Mouse (Mus musculus) layer of hippocampus, postnatal 14 days (tissue): ENCODE results near the gene Mertk. TPM values are rescaled to one million over a fixed set of nuclear protein-coding genes. Genes with fewer than 3 reads are reported as not detected.
A peak's percentile ranks its signal among the peaks of the same experiment; 100 is the strongest.

Source experiments
- DNase-seq, 2 experiments: peaks; one replicate each; pipeline ENCODE4 v3.0.0; 2021 to 2022; ENCODE audit warnings: low spot score in 2 of 2, mixed read lengths in 1 of 2
- total RNA-seq, 2 experiments: library from RNA; stranded (reverse); gene quantifications; 2 replicates each; pipeline ENCODE4 v1.2.3; 2021

Gene Mertk
- total RNA-seq, 2 experiments from 2014 or later, result 28.8 to 33.0 TPM

DNA sequence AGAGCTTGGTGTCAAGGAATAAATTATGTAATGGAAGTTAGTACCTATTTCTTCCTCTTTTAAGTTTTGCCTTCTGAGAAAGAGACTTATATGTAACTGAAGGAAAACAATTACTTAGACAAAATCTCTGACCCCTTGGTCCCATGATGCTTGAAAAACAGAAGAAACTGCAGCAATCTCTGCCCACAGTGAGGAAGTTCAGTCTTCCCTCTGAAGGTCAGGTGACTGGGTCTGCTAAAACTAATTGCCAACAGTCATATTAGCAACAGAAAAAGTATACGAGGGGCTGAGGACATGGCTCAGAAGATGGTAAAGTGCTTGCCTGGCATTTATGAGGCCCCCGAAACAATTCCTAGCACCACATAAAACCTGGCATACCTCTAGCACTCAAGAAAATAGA is 20.6 kb downstream of the Mertk start:
- no peak for DNase-seq

- DNase-seq, result no peak
These were observed 23.5 kb downstream of the Mertk start for GRCm38 (mm10) chr2:128722106-128722710.

DNA sequence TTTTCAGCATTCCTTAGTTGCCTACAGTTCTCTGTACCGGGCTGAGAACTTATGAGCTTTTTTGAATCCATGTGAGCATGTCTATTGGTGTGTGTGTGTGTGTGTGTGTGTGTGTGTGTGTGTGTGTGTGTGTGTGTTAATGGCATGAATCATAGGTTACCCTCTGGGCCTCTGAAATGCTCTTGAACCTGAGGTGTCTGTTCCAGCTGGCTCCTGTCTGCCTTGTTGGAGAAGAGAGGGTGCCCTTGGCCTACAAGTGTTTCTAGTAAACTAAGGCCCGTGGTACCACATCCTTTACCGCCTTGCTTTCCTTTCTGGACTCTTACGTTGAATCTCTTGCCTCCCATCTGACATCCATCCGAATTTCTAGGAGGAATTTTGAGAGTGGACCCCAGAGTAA is 27.3 kb downstream of the Mertk start:
- DNase-seq, result no peak

DNA sequence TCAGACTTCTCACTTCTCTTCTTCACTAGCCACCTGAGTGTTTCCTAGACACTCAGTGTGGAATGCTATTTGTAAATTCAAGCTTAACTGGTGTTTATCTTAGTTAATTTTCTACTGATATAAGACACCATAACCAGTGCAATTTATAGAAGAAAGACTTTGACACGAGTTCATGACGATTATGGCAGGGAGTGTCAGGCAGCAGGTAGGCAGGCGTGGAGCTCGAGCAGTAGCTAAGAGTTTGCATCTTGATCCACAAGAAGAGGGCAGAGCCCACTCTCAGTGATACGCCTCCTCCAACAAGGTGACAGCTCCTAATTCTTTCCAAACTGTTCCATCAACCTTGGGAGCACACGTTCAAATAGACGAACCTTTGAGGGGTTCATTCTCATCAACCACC is 27.9 kb downstream of the Mertk start:
- DNase-seq, result no peak

DNA sequence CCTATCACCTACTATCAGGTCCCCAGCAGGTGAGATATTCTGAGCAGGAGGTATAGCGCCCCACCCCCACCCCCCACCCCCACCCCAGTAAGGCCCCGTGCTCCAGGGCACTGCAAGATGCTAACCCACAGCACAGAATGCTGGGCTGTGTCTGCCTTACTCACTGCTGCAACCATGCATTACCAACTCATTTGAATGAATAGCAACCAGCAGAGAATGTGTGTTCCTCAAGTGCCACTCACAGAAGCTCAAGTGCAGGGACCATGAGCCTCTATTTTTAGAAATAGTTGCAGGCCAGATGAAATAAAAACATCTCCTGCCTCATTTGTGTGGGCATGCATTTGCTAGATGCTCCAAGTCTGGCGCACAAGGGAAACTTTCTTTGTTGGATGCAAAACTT is 28.8 kb downstream of the Mertk start:
- no peak for DNase-seq

DNA sequence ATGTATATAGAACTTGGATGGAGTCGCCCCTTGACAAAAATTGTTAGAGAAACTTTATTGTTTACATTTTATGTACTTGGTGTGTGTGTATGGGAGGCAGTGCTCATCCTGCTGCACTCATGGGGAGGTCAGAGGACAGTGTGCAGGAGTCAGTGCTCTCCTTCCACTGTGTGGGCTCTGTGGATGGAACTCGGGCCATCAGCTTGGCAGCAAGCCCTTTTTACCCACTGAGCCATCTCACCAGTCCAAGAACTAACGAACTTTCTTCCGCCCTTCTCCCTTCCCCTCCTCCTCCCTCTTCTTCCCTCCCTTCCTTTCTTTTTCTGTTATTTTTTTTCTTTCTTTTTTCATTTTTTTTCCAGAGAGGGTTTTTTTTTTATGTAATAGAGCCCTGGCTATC is 29.3 kb downstream of the Mertk start:
- DNase-seq, result no peak

- DNase-seq, result no peak
These were observed 30.4 kb downstream of the Mertk start for GRCm38 (mm10) chr2:128729141-128729540.

GRCm38 (mm10) chr2:128731514-128731913 is 32.8 kb downstream of the Mertk start:
- DNase-seq, result no peak

DNA sequence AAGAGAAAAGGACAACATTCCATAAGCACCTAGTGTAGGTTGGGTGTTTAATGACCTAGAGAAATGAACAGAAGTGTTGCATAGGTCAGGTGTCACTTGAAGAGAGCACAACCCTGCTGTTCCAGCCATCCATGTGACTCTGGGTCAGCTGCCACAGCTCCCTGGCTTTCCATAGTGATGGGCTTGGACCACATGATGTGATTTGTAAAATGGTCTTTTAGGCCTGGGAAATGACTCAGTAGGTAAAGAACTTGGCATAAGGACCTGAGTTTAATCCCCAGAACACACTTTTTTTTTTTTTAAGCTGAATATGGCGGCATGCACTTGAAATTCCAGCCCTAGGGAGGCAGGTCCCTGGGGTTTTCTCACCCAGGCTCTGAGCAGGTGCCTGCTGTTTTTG is 33.2 kb downstream of the Mertk start:
- no peak for DNase-seq

DNA sequence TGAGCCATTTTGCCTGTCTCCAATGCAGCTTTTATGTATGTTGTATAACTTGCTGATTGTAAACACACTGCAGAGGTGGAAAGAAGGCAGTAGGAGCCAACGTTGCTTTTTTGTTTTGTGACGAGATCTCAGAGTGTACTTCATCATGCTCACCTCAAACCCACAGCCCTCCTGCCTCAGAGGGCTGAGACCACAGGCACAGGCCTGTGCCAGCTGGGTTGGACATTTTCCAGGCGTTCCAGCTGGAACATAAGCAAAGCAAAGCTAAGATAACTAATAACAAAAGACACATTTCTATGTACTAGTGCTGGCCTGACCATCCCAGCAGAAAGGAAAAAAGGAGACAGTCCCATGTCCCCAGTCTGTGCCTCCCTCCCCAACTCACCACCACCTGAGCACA is 36.3 kb downstream of the Mertk start:
- DNase-seq, result no peak

GRCm38 (mm10) chr2:128737051-128737450 is 38.3 kb downstream of the Mertk start:
- no peak for DNase-seq

DNA sequence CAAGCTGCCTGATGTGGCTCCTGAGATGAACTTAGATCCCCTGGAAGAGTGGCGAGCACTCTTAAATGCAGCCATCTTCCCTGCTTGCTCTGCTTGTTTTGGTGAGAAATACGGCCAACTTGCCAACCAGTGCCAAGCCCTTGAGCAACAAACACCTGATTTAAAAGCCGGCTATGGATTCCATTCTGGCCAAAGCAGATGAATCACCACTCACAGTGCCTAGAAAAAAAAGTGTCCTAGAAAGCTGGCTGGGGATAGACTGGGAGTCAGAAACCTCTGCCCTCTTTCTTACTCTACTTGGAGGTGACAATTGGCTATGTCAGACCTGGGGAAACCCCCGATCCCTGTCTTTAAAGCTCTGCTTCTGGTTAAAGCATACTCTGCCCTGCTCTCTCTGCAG is 39.0 kb downstream of the Mertk start:
- no peak for DNase-seq

DNA sequence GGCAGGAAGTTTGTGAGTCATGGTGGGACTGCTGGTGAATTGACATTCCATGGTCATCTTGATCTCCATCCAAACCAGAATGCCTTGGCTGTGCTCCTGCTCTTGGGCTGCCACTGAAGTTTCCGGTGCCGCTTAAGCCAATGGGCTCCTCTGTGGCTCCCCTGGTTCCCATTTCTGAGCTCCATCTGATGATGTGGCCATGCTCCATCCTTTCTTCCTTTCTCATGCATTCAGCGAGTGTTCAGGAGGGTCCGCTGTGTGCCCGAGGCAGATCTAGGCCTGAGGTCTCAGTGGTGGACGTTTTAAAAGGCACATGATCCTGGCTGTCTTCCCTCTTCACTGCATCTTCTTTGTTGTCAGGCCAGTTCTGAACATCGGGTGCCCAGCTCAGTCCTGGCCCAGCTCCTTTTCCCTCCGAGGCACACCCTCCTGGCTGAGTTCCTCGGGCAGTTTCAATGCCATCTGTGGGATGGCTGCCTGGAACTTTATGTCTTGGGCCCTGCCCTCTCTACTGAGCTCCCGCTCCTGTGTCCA is 40.0 kb downstream of the Mertk start:
- DNase-seq, result peak; percentile 55 to 89

DNA sequence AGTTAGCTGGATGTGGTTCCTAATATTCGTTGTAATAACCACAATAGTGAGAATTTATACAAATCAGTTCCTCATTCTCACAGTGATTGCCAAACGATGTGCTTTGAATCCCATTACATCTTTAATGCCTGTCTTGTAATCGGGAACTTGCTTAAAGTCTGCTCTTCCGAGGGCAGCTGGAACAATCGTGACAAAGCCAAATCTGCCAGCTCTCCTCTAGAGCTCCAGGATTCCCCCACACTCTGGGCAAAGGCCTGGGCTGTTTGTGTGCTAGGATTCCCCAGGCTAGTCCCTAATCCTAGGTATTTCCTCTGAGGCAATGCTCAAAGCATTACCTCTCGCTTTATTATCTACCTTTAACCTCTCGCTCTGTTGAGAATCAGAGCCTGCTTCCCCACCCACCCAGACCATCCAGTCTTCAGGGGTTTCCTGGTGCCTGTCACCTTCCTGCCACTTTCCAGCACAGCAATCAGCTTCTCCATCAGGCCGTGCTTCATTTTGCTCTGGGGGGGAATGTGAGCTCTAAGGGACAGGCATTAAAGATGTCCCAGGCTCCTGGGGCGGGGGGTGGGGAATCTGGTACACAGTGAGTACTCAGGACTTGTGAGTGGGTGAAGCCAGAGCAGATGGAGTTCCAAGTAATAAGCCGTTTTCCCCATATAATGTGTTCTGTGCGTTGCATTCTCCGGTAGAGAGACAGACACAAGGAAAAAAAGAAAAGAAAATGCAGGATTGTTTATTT is 47.3 kb downstream of the Mertk start:
- DNase-seq, result peak in 1 of 2 experiments; percentile 43

DNA sequence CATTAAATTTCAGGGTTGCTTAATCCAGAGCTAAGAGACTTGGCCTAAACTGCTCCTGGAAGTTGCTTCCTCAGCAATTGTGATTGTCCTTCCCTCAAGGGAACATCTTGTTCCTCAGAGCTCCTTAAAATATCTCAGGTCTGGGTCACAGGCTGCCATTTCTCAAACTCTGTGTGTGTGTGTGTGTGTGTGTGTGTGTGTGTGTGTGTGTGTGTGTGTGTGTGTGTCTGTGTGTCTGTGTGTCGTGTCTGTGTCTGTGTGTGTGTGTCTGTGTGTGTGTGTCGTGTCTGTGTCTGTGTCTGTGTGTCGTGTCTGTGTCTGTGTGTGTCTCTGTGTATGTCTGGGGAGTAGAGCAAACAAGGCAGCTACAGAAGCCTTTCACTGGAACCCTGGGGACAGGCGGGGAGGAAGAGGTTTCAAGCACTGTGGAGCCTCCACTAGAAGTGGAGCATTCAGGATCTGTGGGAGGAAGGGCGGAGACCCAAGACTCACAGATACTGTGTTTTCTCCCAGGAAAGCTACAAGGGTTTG is 47.9 kb downstream of the Mertk start:
- peak in 1 of 2 experiments; percentile 13 for DNase-seq

- no peak for DNase-seq
These were observed 48.8 kb downstream of the Mertk start for GRCm38 (mm10) chr2:128747433-128748028.

DNA sequence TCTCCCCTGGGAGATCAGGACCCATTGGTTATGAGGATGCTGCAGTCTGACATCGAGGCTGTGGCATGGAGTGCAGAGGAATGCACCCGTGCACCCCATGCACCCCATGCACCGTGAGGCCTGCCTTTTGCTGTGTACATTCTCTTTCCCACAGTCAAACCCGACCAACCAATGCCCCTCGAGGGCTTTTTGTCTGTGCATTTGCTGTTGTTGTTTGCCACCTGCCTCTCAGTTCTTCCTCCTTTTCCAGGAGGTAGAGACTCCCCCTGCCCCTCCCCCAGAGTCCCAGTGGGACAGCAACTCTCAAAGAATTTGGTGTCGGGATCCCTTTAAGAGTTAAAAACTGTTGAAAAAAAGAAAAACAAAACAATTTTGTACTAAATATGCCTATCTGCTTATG is 49.4 kb downstream of the Mertk start:
- no peak for DNase-seq

DNA sequence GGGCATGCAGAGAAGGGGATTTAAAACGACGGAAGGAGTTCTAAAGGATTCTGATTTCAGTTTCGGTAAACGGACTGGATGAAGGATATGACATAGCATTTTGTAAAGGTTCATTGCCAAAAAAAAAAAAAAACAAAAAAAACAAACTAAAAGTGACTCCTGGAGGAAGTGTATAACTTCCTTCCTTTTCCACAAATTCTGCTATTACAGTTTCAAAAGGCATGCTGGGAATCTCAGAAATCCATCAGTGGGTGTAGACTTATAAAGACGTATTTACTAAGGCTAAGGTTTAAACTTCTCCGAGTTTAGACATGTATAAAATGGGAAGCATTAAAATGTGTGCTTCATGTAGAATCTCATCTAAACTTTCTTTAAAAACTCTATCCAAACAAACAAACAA is 52.3 kb downstream of the Mertk start:
- no peak for DNase-seq

DNA sequence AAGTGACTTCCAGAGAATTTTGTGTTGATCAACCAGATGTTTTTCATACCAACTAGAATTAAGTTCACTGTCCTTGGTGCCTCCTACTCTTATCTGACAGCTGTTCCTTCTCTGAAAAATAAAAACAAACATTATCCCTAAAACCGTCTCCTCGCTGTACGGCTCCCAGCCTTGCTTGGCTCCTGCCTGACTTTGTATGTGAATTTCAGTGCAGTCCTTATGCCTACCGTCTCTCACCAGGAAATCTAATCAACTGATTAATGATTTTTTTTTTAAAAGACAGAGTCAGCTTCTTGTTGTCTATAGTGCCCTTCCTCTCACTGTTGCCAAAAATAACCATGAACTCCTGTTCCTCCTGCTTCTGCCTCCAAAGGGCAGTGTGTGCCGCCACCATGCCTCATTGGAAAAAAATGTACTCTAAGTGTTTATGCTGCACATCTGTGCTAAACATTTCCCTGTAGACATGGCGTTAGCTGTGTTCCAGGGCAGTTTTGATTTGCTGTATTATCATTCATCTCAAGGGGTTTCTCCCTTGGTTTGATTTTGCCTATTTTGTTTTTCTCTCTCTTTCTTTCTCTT is 54.6 kb downstream of the Mertk start:
- no peak for DNase-seq

DNA sequence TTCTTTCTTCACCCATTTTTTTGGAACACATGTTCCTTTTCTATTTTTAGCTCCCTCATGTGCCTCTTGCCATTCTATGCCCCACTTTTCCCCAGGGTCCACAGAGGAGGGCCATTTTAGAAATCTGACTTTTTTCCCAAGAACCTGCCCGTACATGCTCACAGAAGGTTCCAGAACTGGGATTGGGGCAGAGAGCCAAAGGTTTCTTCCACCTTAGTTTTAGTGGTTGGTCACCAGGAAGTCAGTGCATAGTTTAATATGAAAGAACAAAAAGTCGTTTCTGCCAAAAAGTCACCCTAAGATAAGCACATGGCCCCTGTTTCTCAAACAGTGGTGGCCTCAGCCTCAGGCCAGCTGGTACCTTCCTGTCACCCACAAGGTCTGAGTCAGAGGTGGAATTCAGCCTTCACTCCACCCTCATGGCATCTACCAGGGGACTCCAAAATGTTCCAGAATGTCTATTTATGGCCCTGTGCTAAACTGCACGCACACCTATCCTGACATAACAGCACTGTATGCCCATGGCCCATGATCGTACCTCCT is 56.5 kb downstream of the Mertk start:
- DNase-seq, result no peak

DNA sequence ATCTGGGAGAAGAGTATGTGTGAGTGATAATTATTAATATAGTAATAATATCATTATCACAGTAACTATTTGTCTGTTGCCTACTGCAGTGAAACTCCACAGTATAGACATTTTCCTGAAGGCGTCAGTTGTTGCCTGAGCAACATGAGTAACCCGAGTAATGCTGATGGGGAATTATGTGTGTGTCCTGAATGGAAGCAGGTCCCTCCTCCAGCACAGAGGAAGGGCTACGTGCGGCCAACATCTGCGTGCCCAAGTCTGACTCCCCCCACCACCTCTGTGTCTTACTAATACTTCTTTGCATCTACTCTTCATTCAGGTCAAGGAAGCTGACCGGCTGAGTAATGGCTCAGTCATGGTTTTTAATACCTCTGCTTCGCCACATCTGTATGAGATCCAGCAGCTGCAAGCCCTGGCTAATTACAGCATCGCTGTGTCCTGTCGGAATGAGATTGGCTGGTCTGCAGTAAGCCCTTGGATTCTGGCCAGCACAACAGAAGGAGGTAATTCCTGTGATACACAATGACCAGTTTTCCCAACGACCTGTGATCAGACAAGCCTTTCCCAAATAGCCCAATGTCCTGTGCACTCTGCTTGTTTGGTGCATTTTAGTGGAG is 60.1 kb downstream of the Mertk start:
- no peak for DNase-seq
